Mouse (Mus musculus): ENCODE measurements at regions not wholly inside any gene's neighbourhood (a gene's known extent, or its start where the extent isn't known, plus 50 kb on each side); places are given as distances from the start of the nearest gene placed in this dataset.

GRCm38 (mm10) chr6:101473257-101473925, 95.7 kb upstream of the Pdzrn3 start:
- peak; percentile 51 for DNase-seq

GRCm38 (mm10) chr6:101464910-101465309, 87.2 kb upstream of the Pdzrn3 start:
- DNase-seq: no peak

- no peak for DNase-seq
These were observed 86.2 kb upstream of the Pdzrn3 start for GRCm38 (mm10) chr6:101463812-101464320.

DNA sequence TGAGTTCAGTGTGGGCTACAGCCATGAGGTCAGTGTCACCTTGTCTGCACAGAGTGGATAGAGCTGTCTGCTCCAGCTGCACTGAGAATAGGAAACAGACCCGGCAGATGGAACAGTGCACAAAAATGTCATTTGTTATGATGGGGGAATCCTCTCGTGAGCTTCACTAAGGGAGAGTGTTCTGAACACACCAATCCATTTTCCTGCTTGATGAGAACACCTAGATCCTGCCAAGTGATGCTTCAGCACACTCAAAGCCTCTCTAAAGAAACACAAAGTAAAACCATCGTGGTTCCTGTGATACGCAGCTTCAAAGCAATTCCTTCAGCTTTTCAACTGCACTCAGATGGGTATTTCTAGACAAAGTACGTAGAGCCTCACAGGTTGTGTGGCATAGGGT, 69.0 kb upstream of the Pdzrn3 start:
- DNase-seq: peak; percentile 9

GRCm38 (mm10) chr6:101446316-101446715, 68.6 kb upstream of the Pdzrn3 start:
- DNase-seq: peak; percentile 5

- DNase-seq: no peak
These were observed 55.1 kb upstream of the Pdzrn3 start for GRCm38 (mm10) chr6:101432769-101433168.

GRCm38 (mm10) chr6:101429634-101430033, 51.9 kb upstream of the Pdzrn3 start:
- DNase-seq: no peak

Data from right cerebral cortex, adult 18-20 months (tissue).